Mouse (Mus musculus): Measurements from ENCODE around the gene Slc35d3.

DNA sequence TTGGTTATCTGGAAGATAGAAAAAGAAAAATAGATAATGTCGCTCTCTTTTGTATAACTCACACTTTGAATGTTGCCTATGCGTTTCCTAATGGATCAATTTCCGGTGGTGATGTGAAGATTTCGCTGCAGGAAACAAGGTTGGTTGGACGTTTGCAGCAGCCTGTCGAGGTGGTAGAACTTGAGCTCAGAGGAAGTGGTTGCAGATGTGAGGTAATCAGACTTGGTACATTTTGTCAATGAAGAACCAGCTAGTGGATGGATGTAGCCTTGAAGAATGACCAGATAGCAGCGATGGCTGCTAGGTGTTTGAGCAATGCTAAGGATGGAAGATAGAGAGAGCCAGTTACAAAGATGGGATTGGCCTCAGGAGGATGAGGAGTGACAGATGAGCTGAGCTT, 46.5 kb downstream of the Slc35d3 start:
- TF ChIP-seq CTCF (IDR thresholded peaks at IDR 0.05; ENCODE audit: borderline replicate concordance, insufficient read depth, low read length) (no peak), POLR2A (IDR thresholded peaks at IDR 0.05; ENCODE audit: low read depth, low read length) (no peak)

All from embryonic fibroblast, embryonic 13.5 days (primary cell).